Mouse (Mus musculus) heart, adult 2 months (tissue): ENCODE measurements at regions not wholly inside any gene's neighbourhood (a gene's known extent, or its start where the extent isn't known, plus 50 kb on each side); places are given as distances from the start of the nearest gene placed in this dataset.

Source experiments
- CTCF ChIP-seq: fragments of 200-600 bp; IDR thresholded peaks from 2 replicates; pipeline ENCODE4 v1.8.1; 2022; ENCODE audit warnings: antibody characterized with exemption, mild to moderate bottlenecking, moderate library complexity
- POLR2A ChIP-seq: fragments of 200-500 bp; IDR thresholded peaks from 2 replicates; pipeline ENCODE4 v1.6.1; 2011; ENCODE audit warnings: mild to moderate bottlenecking, low read depth, low read length, control low read depth; ENCODE audit not compliant: insufficient read depth

GRCm38 (mm10) chr1:76050264-76050663 lies 504.2 kb downstream of the Slc4a3 start:
- TF ChIP-seq CTCF (no peak), POLR2A (no peak)
